Mouse (Mus musculus) forebrain, embryonic 16.5 days (tissue): ENCODE results near the gene Shtn1. TPM values are rescaled to one million over a fixed set of nuclear protein-coding genes. Genes with fewer than 3 reads are reported as not detected.
A peak's percentile ranks its signal among the peaks of the same experiment; 100 is the strongest.

Experiments used
- ATAC-seq: fragments of 200-750 bp; cut with Nextera tagmentation; 2 replicates; pipeline ENCODE4 v1.8.0; 2017; ENCODE audit warnings: mild to moderate bottlenecking, moderate library complexity
- H3K27ac ChIP-seq: fragments of 300-500 bp; sonication (generic); 2 replicates; pipeline ENCODE4 v1.5.1; 2014; ENCODE audit warnings: low read length, control low read depth
- H3K27me3 ChIP-seq: fragments of 300-500 bp; sonication (generic); replicated peaks from 2 replicates; pipeline ENCODE4 v1.6.1; 2014; ENCODE audit warnings: low read length; ENCODE audit not compliant: control insufficient read depth, insufficient read depth
- H3K36me3 ChIP-seq: fragments of 300-500 bp; sonication (generic); 2 replicates; pipeline ENCODE4 v1.6.1; 2014; ENCODE audit not compliant: control insufficient read depth, insufficient read depth
- H3K4me1 ChIP-seq: fragments of 300-500 bp; sonication (generic); replicated peaks from 2 replicates; pipeline ENCODE4 v1.6.1; 2014; ENCODE audit warnings: low read length; ENCODE audit not compliant: control insufficient read depth, insufficient read depth
- H3K4me2 ChIP-seq: fragments of 300-500 bp; sonication (generic); 2 replicates; pipeline ENCODE4 v1.6.1; 2014; ENCODE audit warnings: mild to moderate bottlenecking, low read length, control low read depth
- H3K4me3 ChIP-seq: fragments of 300-500 bp; sonication (generic); replicated peaks from 2 replicates; pipeline ENCODE4 v1.5.1; 2014; ENCODE audit warnings: mild to moderate bottlenecking, low read length, control low read depth
- H3K9ac ChIP-seq: fragments of 300-500 bp; sonication (generic); replicated peaks from 2 replicates; pipeline ENCODE4 v1.6.1; 2014; ENCODE audit warnings: low read depth, low read length, control low read depth
- H3K9me3 ChIP-seq: fragments of 300-500 bp; sonication (generic); 2 replicates; pipeline ENCODE4 v1.6.1; 2016; ENCODE audit warnings: low read length; ENCODE audit not compliant: control insufficient read depth
- WGBS: fragments of 180-500 bp; shearing (Covaris S2); extraction: QIAGEN DNeasy Blood & Tissue Kit; methylation state at CpG from one replicate; pipeline ENCODE4 v1.1.7; 2014; 5-methylcytosine and 5-hydroxymethylcytosine counted together
- polyA plus RNA-seq: library from polyadenylated mRNA; unstranded; fragments of >200 nt; fragmentation: Nextera tagmentation; extraction: Ambion mirVana; gene quantifications from 2 replicates; pipeline ENCODE4 v1.2.1, GENCODE M21; 2015

The Shtn1 gene
- polyA plus RNA-seq, 1 experiment from 2014 or later, result 78.5 TPM

- no peaks in the 10 kb centered on the region for H3K9me3 ChIP-seq
- ATAC-seq, result no peak
- 51% methylated on average over 5 of the region's 5 CpGs for WGBS
- H3K27me3 ChIP-seq, result no peaks in the 10 kb centered on the region
- no peak overlapping the region for H3K9ac ChIP-seq
- H3K4me3 ChIP-seq, result no peak overlapping the region
- no peak overlapping the region for H3K27ac ChIP-seq
- peaks cover 32% of the 10 kb centered on the region for H3K4me1 ChIP-seq
- no peak overlapping the region for H3K4me2 ChIP-seq
- 0 out of 2 replicates have a peak, but pooled peaks cover 2% of the 10 kb centered on the region for H3K36me3 ChIP-seq
Measured at GRCm38 (mm10) chr19:59057366-59057765, 18.5 kb downstream of the Shtn1 start.

- H3K36me3 ChIP-seq, result 0 out of 2 replicates have a peak, but pooled peaks cover 2% of the 10 kb centered on the region
- peak; percentile 69 for ATAC-seq
- H3K9me3 ChIP-seq, result no peaks in the 10 kb centered on the region
- no peak overlapping the region for H3K4me3 ChIP-seq
- peak overlapping the region; percentile 96 for H3K27ac ChIP-seq
- peaks cover 42% of the 10 kb centered on the region for H3K4me1 ChIP-seq
- H3K4me2 ChIP-seq, result peak overlapping the region; percentile 13; the same call in 1 of the 2 replicates
- H3K27me3 ChIP-seq, result no peaks in the 10 kb centered on the region
- H3K9ac ChIP-seq, result no peak overlapping the region
- WGBS, result 42% methylated on average over 6 of the region's 6 CpGs
Measured at GRCm38 (mm10) chr19:59054632-59054951, 21.3 kb downstream of the Shtn1 start.

GRCm38 (mm10) chr19:59053931-59054631 is 21.8 kb downstream of the Shtn1 start:
- ATAC-seq, result peak; percentile 84
- H3K9ac ChIP-seq, result no peak overlapping the region; the same call in 1 of the 2 replicates
- H3K36me3 ChIP-seq, result 0 out of 2 replicates have a peak, but pooled peaks cover 2% of the 10 kb centered on the region
- peaks cover 44% of the 10 kb centered on the region for H3K4me1 ChIP-seq
- H3K4me3 ChIP-seq, result no peak overlapping the region
- peak overlapping the region; percentile 13; the same call in 1 of the 2 replicates for H3K4me2 ChIP-seq
- peak overlapping the region; percentile 96 for H3K27ac ChIP-seq
- 16% methylated on average over 6 of the region's 6 CpGs for WGBS
- H3K27me3 ChIP-seq, result no peaks in the 10 kb centered on the region
- no peaks in the 10 kb centered on the region for H3K9me3 ChIP-seq

- Histone ChIP-seq H3K4me3 (no peak overlapping the region), H3K9ac (peak overlapping the region; percentile 22; the same call in 1 of the 2 replicates), H3K4me2 (peak overlapping the region; percentile 5; the same call in 1 of the 2 replicates), H3K4me1 (peaks cover 50% of the 10 kb centered on the region), H3K36me3 (no peaks in the 10 kb centered on the region), H3K27me3 (no peaks in the 10 kb centered on the region), H3K9me3 (no peaks in the 10 kb centered on the region), H3K27ac (peak overlapping the region; percentile 96)
- 27% methylated on average over 9 of the region's 9 CpGs for WGBS
- ATAC-seq, result peak; percentile 60
Measured at GRCm38 (mm10) chr19:59052783-59053490, 23.0 kb downstream of the Shtn1 start.

GRCm38 (mm10) chr19:59052053-59052452 is 23.8 kb downstream of the Shtn1 start:
- no peak overlapping the region for H3K4me2 ChIP-seq
- no peak overlapping the region for H3K4me3 ChIP-seq
- H3K9ac ChIP-seq, result 0 out of 2 replicates have a peak overlapping the region, but pooled peaks have one; percentile 6
- 50% methylated on average over 4 of the region's 4 CpGs for WGBS
- peak overlapping the region; percentile 96 for H3K27ac ChIP-seq
- no peaks in the 10 kb centered on the region for H3K9me3 ChIP-seq
- no peak for ATAC-seq
- no peaks in the 10 kb centered on the region for H3K27me3 ChIP-seq
- no peaks in the 10 kb centered on the region for H3K36me3 ChIP-seq
- H3K4me1 ChIP-seq, result peaks cover 47% of the 10 kb centered on the region

- Histone ChIP-seq H3K27ac (peak overlapping the region; percentile 96), H3K27me3 (no peaks in the 10 kb centered on the region), H3K9ac (no peak overlapping the region), H3K36me3 (no peaks in the 10 kb centered on the region), H3K4me1 (peaks cover 47% of the 10 kb centered on the region), H3K4me2 (no peak overlapping the region), H3K9me3 (no peaks in the 10 kb centered on the region), H3K4me3 (no peak overlapping the region)
- 77% methylated on average over 9 of the region's 9 CpGs for WGBS
- no peak for ATAC-seq
Measured at GRCm38 (mm10) chr19:59051622-59052021, 24.3 kb downstream of the Shtn1 start.

GRCm38 (mm10) chr19:59048852-59049251 is 27.0 kb downstream of the Shtn1 start:
- no peaks in the 10 kb centered on the region for H3K27me3 ChIP-seq
- no peaks in the 10 kb centered on the region for H3K9me3 ChIP-seq
- no peaks in the 10 kb centered on the region for H3K36me3 ChIP-seq
- peaks cover 46% of the 10 kb centered on the region for H3K4me1 ChIP-seq
- H3K27ac ChIP-seq, result peak overlapping the region; percentile 66
- ATAC-seq, result no peak
- H3K4me3 ChIP-seq, result no peak overlapping the region
- H3K4me2 ChIP-seq, result no peak overlapping the region
- H3K9ac ChIP-seq, result no peak overlapping the region
- 65% methylated on average over 6 of the region's 6 CpGs for WGBS

GRCm38 (mm10) chr19:59047511-59047910 is 28.4 kb downstream of the Shtn1 start:
- Histone ChIP-seq H3K9me3 (no peaks in the 10 kb centered on the region), H3K36me3 (no peaks in the 10 kb centered on the region), H3K27me3 (no peaks in the 10 kb centered on the region), H3K9ac (no peak overlapping the region), H3K4me1 (peaks cover 38% of the 10 kb centered on the region), H3K4me2 (no peak overlapping the region), H3K27ac (no peak overlapping the region), H3K4me3 (no peak overlapping the region)
- ATAC-seq, result no peak
- WGBS, result 85% methylated on average over 5 of the region's 5 CpGs

- ATAC-seq, result no peak
- Histone ChIP-seq H3K4me2 (no peak overlapping the region), H3K4me3 (no peak overlapping the region), H3K27ac (no peak overlapping the region), H3K27me3 (no peaks in the 10 kb centered on the region), H3K9me3 (no peaks in the 10 kb centered on the region), H3K36me3 (0 out of 2 replicates have a peak, but pooled peaks cover 4% of the 10 kb centered on the region), H3K4me1 (peaks cover 19% of the 10 kb centered on the region), H3K9ac (no peak overlapping the region)
- WGBS, result 82% methylated on average over 3 of the region's 3 CpGs
Measured at GRCm38 (mm10) chr19:59041086-59041485, 34.8 kb downstream of the Shtn1 start.
